Mouse (Mus musculus) cerebellum, postnatal 4 days (tissue): Measurements from ENCODE around the gene Capn6.

Experiments used
- DNase-seq, 2 experiments: peaks; one replicate each; pipeline ENCODE4 v3.0.0; 2022; ENCODE audit warnings: low spot score in 2 of 2, mixed read lengths in 1 of 2

Capn6 gene

GRCm38 (mm10) chrX:143827212-143827611, at the start of gene Capn6:
Gene Capn6, minus strand, starts transcription at chrX:143827414.
- DNase-seq = no peak

- no peak for DNase-seq
Measured at GRCm38 (mm10) chrX:143867129-143867664, 40.0 kb upstream of the Capn6 start.

GRCm38 (mm10) chrX:143851351-143851750, 24.1 kb upstream of the Capn6 start:
- DNase-seq = no peak

GRCm38 (mm10) chrX:143849969-143850368, 22.8 kb upstream of the Capn6 start:
- no peak for DNase-seq

GRCm38 (mm10) chrX:143846637-143847036, 19.4 kb upstream of the Capn6 start:
- DNase-seq = no peak

- no peak for DNase-seq
Measured at GRCm38 (mm10) chrX:143826521-143826920, 693 bp downstream of the Capn6 start.

GRCm38 (mm10) chrX:143818961-143819360, 8.3 kb downstream of the Capn6 start:
- DNase-seq = no peak

- no peak for DNase-seq
Measured at GRCm38 (mm10) chrX:143815948-143816347, 11.3 kb downstream of the Capn6 start.

GRCm38 (mm10) chrX:143762556-143762955, 64.7 kb downstream of the Capn6 start:
- DNase-seq = no peak
